31 mouse cellular contexts compared by ENCODE assay signal in the genomic region with DNA sequence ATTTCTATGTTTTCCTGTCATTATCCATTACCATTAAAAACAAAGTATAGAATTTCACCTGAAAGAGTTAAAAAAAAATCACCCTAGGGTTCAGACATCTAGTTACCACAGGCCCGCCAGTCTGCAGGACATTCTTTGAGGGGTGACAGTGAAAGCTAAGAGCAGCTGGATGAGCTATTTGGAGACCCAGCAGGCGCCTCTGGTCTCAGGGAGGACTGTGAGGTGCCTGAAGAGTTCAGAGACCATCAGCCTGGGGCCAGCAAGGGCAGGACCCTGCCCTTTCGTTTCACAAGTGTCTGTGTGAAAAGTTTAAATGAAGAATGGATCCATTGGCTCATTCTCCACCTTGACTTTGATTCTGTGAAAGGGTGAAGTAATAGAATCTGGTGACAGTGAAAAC.
DNase-seq lines count a peak whose midpoint lies in the region; ATAC-seq and TF ChIP-seq lines count a peak whose summit lies in the region.
"Had no signal": no experiment of that assay in that cellular context is flagged by ENCODE, and none has a peak within 500 bp of the region (broad histone marks: within the 10 kb centered on the region; RNA-seq: fewer than 3 reads in every experiment).

No protein-coding gene starts in this region.

- peak; percentile 31 for DNase-seq in gastrocnemius, adult 2 months
- DNase-seq in gastrocnemius, postnatal 14 days, result no peak
- peak; percentile 25 for DNase-seq in embryo, embryonic 11 days
- DNase-seq in mesoderm, embryonic 11.5 days (ENCODE audit: low read depth, low spot score), result peak; percentile 30
- DNase-seq in thymus, postnatal 4 days, result no peak
- no peak for DNase-seq in kidney, adult 2 months
- no peak for DNase-seq in hindbrain, embryonic 11.5 days (ENCODE audit: low spot score)
- DNase-seq: adrenal gland, postnatal 10 days; cerebellum, adult 8-10 months; cerebellum, postnatal 25 days; gastrocnemius, postnatal 25 days; heart, adult 18-20 months; heart, postnatal 36 days; kidney, adult 11 months; kidney, postnatal 36 days; liver, embryonic 13.5 days; lung, adult 18-20 months; midbrain, embryonic 14.5 days; right cerebral cortex, adult 18-20 months; thymus, adult 2 months had no signal

- intact Hi-C loops in gastrocnemius, adult 2 months (cut with DNase I), result loop anchor here (10.0 kb wide), 1 partner anchor 280 kb away; a partner anchor contains a TSS
- intact Hi-C loops in gastrocnemius, postnatal 14 days (cut with DNase I; ENCODE audit: low total_unique reads), result no loop called here

- H3K27me3 ChIP-seq in kidney, adult 2 months (replicated peaks; ENCODE audit: control insufficient read depth, insufficient read depth, low read length), result no peaks in the 10 kb centered on the region
- no peaks in the 10 kb centered on the region for H3K27me3 ChIP-seq in hindbrain, embryonic 11.5 days (ENCODE audit: control insufficient read depth, insufficient read depth, low read length)
- H3K27me3 ChIP-seq: forebrain, embryonic 15.5 days; kidney, embryonic 15.5 days; limb, embryonic 15.5 days; liver, embryonic 13.5 days; neural tube, embryonic 15.5 days; Patski had no signal

- H3K4me2 ChIP-seq in hindbrain, embryonic 11.5 days (replicated peaks; ENCODE audit: low read depth, low read length), result no peak overlapping the region
- H3K4me2 ChIP-seq: forebrain, embryonic 15.5 days; heart, embryonic 11.5 days; hindbrain, embryonic 14.5 days; kidney, embryonic 15.5 days; limb, embryonic 15.5 days; liver, embryonic 13.5 days; neural tube, embryonic 15.5 days had no signal

- no peak for TF ChIP-seq POLR2A in kidney, adult 2 months (IDR thresholded peaks at IDR 0.05; ENCODE audit: low read depth, low read length)

- no peaks in the 10 kb centered on the region for H3K9me3 ChIP-seq in hindbrain, embryonic 11.5 days (ENCODE audit: control insufficient read depth, low read length)
- H3K9me3 ChIP-seq: forebrain, embryonic 15.5 days; kidney, embryonic 15.5 days; limb, embryonic 15.5 days; liver, embryonic 13.5 days; neural tube, embryonic 15.5 days had no signal

- H3K4me3 ChIP-seq in gastrocnemius, adult 2 months, result peak overlapping the region; percentile 43
- H3K4me3 ChIP-seq in kidney, adult 2 months (ENCODE audit: insufficient read depth, low read depth, low read length), result no peak overlapping the region
- no peak overlapping the region for H3K4me3 ChIP-seq in hindbrain, embryonic 11.5 days (ENCODE audit: low read depth, low read length)
- H3K4me3 ChIP-seq: forebrain, embryonic 15.5 days; kidney, embryonic 15.5 days; layer of hippocampus, adult 2 months; limb, embryonic 15.5 days; liver, embryonic 13.5 days; neural tube, embryonic 15.5 days had no signal

- peak overlapping the region; percentile 62; the same call in 1 of the 2 replicates for H3K27ac ChIP-seq in gastrocnemius, adult 2 months
- H3K27ac ChIP-seq in kidney, adult 2 months (ENCODE audit: insufficient read depth, low read depth, low read length), result no peak overlapping the region
- H3K27ac ChIP-seq in hindbrain, embryonic 11.5 days (ENCODE audit: low read depth, low read length), result no peak overlapping the region
- H3K27ac ChIP-seq: forebrain, embryonic 15.5 days; hindbrain, embryonic 14.5 days; kidney, embryonic 15.5 days; layer of hippocampus, adult 2 months; limb, embryonic 15.5 days; liver, embryonic 13.5 days; macrophage; neural tube, embryonic 15.5 days had no signal

- WGBS in kidney, adult 2 months, result 52% methylated on average over 3 of the region's 3 CpGs
- WGBS in hindbrain, embryonic 11.5 days, result 13% methylated on average over 3 of the region's 3 CpGs

- H3K9ac ChIP-seq in hindbrain, embryonic 11.5 days (ENCODE audit: low read depth, low read length), result no peak overlapping the region
- H3K9ac ChIP-seq: forebrain, embryonic 15.5 days; hindbrain, embryonic 14.5 days; kidney, embryonic 15.5 days; limb, embryonic 15.5 days; liver, embryonic 13.5 days; neural tube, embryonic 15.5 days had no signal

- ATAC-seq in hindbrain, embryonic 11.5 days (ENCODE audit: low FRiP score), result no peak
- ATAC-seq: forebrain, embryonic 15.5 days; inflammation-experienced regulatory T-cells, adult 6 months; lung, postnatal 0 days; Patski had no signal

- H3K36me3 ChIP-seq in kidney, adult 2 months (ENCODE audit: control insufficient read depth, insufficient read depth, low read length), result no peaks in the 10 kb centered on the region
- H3K36me3 ChIP-seq in hindbrain, embryonic 11.5 days (ENCODE audit: control insufficient read depth, insufficient read depth, low read length), result no peaks in the 10 kb centered on the region
- H3K36me3 ChIP-seq: forebrain, embryonic 15.5 days; kidney, embryonic 15.5 days; limb, embryonic 15.5 days; liver, embryonic 13.5 days; neural tube, embryonic 15.5 days had no signal

- no peaks in the 10 kb centered on the region for H3K4me1 ChIP-seq in kidney, adult 2 months (ENCODE audit: control insufficient read depth, insufficient read depth, low read length)
- H3K4me1 ChIP-seq in hindbrain, embryonic 11.5 days (replicated peaks; ENCODE audit: control insufficient read depth, insufficient read depth, low read length), result no peaks in the 10 kb centered on the region
- H3K4me1 ChIP-seq: forebrain, embryonic 15.5 days; kidney, embryonic 15.5 days; limb, embryonic 15.5 days; liver, embryonic 13.5 days; neural tube, embryonic 15.5 days had no signal

- no peak for TF ChIP-seq CTCF in gastrocnemius, adult 2 months (IDR thresholded peaks at IDR 0.05)
- TF ChIP-seq CTCF in kidney, adult 2 months (conservative IDR thresholded peaks at IDR 0.05; ENCODE audit: insufficient read depth, insufficient read length, low read depth, low read length), result no peak

Comparison
In these comparisons a context has a peak if more than half of its experiments do, and no peak if none do; other contexts are left out.
1. DNase-seq: peak in gastrocnemius, adult 2 months (single experiment), embryo, embryonic 11 days (single experiment) and mesoderm, embryonic 11.5 days (single experiment); none in gastrocnemius, postnatal 14 days (single experiment), thymus, postnatal 4 days (single experiment), kidney, adult 2 months (single experiment) and hindbrain, embryonic 11.5 days (single experiment).